9 mouse cellular contexts compared by ENCODE assay signal in the genomic region with DNA sequence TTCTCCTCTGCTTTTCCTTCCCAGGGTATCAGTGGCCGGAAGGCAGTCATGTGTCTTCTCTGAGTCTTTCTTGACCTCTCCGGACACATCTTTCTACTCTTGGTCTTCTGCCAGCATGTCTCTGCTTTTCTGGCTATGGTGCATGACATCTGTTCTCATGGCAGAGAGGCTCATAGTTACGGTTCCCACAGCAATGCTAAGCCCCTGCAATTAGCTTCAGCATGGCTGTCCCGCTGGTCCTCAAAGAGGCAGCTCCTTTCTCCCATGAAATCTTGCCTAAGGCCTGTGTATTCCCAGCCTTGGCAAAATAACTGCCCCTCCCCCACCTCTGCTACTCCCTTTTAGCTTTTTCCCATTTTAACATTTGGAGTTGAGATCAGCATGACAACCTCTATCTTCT.
DNase-seq lines count a peak whose midpoint lies in the region; ATAC-seq lines count a peak whose summit lies in the region.
"Had no signal": no experiment of that assay in that cellular context is flagged by ENCODE, and none has a peak within 500 bp of the region (broad histone marks: within the 10 kb centered on the region; RNA-seq: fewer than 3 reads in every experiment).

No protein-coding gene starts in this region.

- no peak overlapping the region for H3K9ac ChIP-seq in lung, embryonic 15.5 days
- no peak overlapping the region for H3K9ac ChIP-seq in forebrain, embryonic 14.5 days (ENCODE audit: low read length)

- H3K4me1 ChIP-seq in lung, embryonic 15.5 days, result peaks cover 3% of the 10 kb centered on the region; the same call in 1 of the 2 replicates
- H3K4me1 ChIP-seq in forebrain, embryonic 14.5 days (ENCODE audit: control insufficient read depth, insufficient read depth, low read length), result peaks cover 5% of the 10 kb centered on the region; the same call in 1 of the 2 replicates

- H3K9me3 ChIP-seq in lung, embryonic 15.5 days, result no peaks in the 10 kb centered on the region
- H3K9me3 ChIP-seq in forebrain, embryonic 14.5 days (replicated peaks; ENCODE audit: control insufficient read depth, low read length), result no peaks in the 10 kb centered on the region

- H3K4me2 ChIP-seq in lung, embryonic 15.5 days, result no peak overlapping the region
- H3K4me2 ChIP-seq in forebrain, embryonic 14.5 days (ENCODE audit: low read length), result no peak overlapping the region

- H3K4me3 ChIP-seq in lung, embryonic 15.5 days, result no peak overlapping the region
- H3K4me3 ChIP-seq in forebrain, embryonic 14.5 days (ENCODE audit: low read depth, low read length), result no peak overlapping the region

- no peaks in the 10 kb centered on the region for H3K27me3 ChIP-seq in lung, embryonic 15.5 days
- H3K27me3 ChIP-seq in forebrain, embryonic 14.5 days (replicated peaks; ENCODE audit: control insufficient read depth, insufficient read depth, low read length), result no peaks in the 10 kb centered on the region

- DNase-seq in embryo, embryonic 11 days, result peak; percentile 6
- DNase-seq in embryo, embryonic 10.5 days (ENCODE audit: low spot score), result no peak
- no peak for DNase-seq in lung, adult 18-20 months
- DNase-seq in forebrain, embryonic 14.5 days (ENCODE audit: low spot score), result peak; percentile 62
- peak; percentile 42 for DNase-seq in lung, postnatal 10 days
- DNase-seq in B cell, adult 2 months, result no peak
- DNase-seq: thymus, adult 18-20 months had no signal

- ATAC-seq in lung, embryonic 15.5 days (ENCODE audit: borderline replicate concordance, extremely low read depth, low FRiP score, low TSS enrichment), result peak; percentile 49; the same call in 1 of the 2 replicates
- ATAC-seq in forebrain, embryonic 14.5 days, result peak; percentile 78
- no peak for ATAC-seq in frontal cortex, adult (ENCODE audit: low TSS enrichment)

- WGBS in lung, embryonic 15.5 days, result 49% methylated on average over 4 of the region's 4 CpGs
- WGBS in forebrain, embryonic 14.5 days, result 46% methylated on average over 4 of the region's 4 CpGs

- no peaks in the 10 kb centered on the region for H3K36me3 ChIP-seq in lung, embryonic 15.5 days
- no peaks in the 10 kb centered on the region for H3K36me3 ChIP-seq in forebrain, embryonic 14.5 days (ENCODE audit: control insufficient read depth, insufficient read depth, low read length)

- no peak overlapping the region for H3K27ac ChIP-seq in lung, embryonic 15.5 days
- H3K27ac ChIP-seq in forebrain, embryonic 14.5 days (ENCODE audit: low read depth, low read length), result no peak overlapping the region

Comparison
In these comparisons a context has a peak if more than half of its experiments do, and no peak if none do; other contexts are left out.
1. DNase-seq: peak in embryo, embryonic 11 days (single experiment), forebrain, embryonic 14.5 days (single experiment) and lung, postnatal 10 days (single experiment); none in embryo, embryonic 10.5 days (single experiment), lung, adult 18-20 months (0 of 2) and B cell, adult 2 months (0 of 2).